Mouse (Mus musculus) inflammation-experienced regulatory T-cells, adult 6 months (primary cell): ENCODE results near the gene Brip1. TPM values are rescaled to one million over a fixed set of nuclear protein-coding genes. Genes with fewer than 3 reads are reported as not detected.
A peak's percentile ranks its signal among the peaks of the same experiment; 100 is the strongest.

Experiments
- ATAC-seq: one replicate; pipeline ENCODE4 v1.8.0; 2017
- polyA plus RNA-seq, 3 experiments: library from polyadenylated mRNA; unstranded; fragments of 100-300 nt; shearing (Covaris generic); gene quantifications; one replicate each; pipeline ENCODE4 v1.2.1; 2017

Gene Brip1
- polyA plus RNA-seq, 3 experiments from 2014 or later: 1.6 to 13.2 (median 2.2) TPM

- no peak for ATAC-seq
Observed at GRCm38 (mm10) chr11:86107276-86107675, 93.7 kb downstream of the Brip1 start.

DNA sequence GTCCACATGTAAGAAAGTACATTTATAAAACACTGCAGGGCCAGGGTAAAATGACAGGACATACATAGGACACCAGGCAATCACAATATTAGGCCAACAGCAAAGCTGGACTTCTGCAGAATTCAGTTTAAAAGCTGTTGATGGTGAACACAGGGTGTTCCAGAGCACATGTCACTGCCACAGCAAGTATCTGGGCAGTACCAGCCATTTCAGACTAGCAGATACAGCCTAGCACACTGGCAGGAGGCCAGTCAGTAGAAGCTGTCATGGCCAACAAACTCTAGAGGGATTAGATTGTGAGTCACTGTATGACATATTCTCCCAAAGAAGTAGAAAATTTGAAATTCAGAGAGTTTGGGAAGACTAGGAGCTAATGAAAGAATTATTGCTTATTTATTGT, 94.4 kb downstream of the Brip1 start:
- no peak for ATAC-seq

DNA sequence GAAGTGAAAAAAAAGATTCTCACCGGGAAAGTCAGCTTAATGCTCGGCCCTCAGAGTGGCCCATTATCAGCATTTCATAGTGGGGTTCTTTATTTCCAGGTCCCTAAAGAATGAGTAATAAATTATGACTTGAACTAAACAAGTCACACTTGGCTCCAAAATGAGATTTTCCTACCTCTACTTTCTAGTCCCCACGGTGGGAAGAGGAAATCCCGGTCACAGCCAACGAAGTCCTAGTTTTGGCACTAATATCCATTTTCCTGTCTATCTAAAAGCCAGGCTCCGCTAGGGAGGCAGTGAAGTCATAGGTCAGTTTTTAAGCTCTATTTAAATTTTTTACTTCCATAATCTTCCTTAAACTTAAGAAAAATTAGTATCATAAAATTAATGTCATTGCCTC, 99.8 kb downstream of the Brip1 start:
- ATAC-seq: no peak

DNA sequence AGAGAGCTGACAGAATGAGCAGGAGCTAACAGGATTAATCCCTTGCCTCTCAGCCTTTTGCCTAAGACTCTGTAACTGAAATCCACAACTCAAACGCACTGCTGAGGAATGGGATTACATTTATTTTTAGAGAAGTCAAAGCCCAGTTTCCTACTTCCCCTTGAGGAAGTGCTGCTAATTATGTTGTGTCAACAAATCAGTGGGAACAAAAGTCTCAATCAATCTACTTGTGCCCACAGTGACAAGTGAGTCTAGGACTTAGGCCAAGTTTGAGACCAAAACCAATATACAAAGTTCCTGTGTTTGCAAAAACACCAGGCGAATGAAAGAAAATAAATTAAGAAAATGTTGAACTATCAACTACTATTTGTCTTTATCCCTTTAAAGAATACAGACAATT, 101.7 kb downstream of the Brip1 start:
- ATAC-seq: no peak

DNA sequence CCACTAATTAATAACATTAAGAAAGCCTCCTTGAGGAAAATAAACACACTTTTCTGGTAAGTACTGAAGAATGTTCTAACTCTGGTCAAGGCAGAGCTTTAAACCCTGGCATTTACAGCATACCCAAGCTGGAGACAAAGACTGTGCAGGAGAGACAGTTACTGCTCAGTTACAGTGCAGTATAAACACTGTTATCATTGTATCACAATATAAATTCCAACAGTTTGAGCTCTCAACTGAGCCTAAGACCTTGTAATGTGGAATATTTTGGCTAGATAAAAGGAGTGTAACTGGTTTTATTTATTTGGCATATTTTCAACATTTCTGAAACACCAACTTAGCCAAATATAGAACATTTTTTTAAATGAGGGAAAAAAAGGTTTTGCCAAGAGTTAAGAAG, 112.2 kb downstream of the Brip1 start:
- ATAC-seq: no peak

GRCm38 (mm10) chr11:86084522-86084921, 116.5 kb downstream of the Brip1 start:
- no peak for ATAC-seq

GRCm38 (mm10) chr11:86078025-86078424, 123.0 kb downstream of the Brip1 start:
- ATAC-seq: peak; percentile 53

- no peak for ATAC-seq
Observed at GRCm38 (mm10) chr11:86076966-86077365, 124.0 kb downstream of the Brip1 start.

- ATAC-seq: peak; percentile 77
Observed at GRCm38 (mm10) chr11:86076403-86076802, 124.6 kb downstream of the Brip1 start.

DNA sequence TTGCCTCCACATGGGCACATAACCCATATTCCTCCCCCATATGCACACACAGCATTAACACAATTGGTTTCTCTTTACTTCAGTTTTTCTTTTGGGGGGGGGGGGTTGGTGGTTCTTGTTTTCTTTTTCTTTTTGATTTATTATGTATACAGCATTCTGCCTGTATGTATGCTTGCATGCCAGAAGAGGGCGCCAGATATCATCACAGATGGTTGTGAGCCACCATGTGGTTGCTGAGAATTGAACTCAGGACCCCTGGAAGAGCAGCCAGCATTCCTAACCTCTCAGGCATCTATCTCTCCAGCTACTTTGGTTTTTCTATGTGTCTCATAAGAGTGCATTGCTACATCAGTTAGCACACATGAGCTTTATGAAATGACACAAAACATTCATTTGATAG, 125.6 kb downstream of the Brip1 start:
- ATAC-seq: no peak

- ATAC-seq: no peak
Observed at GRCm38 (mm10) chr11:86068651-86069050, 132.3 kb downstream of the Brip1 start.

GRCm38 (mm10) chr11:86067154-86067553, 133.8 kb downstream of the Brip1 start:
- ATAC-seq: no peak

GRCm38 (mm10) chr11:86064881-86065280, 136.1 kb downstream of the Brip1 start:
- ATAC-seq: no peak

GRCm38 (mm10) chr11:86061243-86061642, 139.8 kb downstream of the Brip1 start:
- no peak for ATAC-seq

- ATAC-seq: no peak
Observed at GRCm38 (mm10) chr11:86059123-86059522, 141.9 kb downstream of the Brip1 start.

DNA sequence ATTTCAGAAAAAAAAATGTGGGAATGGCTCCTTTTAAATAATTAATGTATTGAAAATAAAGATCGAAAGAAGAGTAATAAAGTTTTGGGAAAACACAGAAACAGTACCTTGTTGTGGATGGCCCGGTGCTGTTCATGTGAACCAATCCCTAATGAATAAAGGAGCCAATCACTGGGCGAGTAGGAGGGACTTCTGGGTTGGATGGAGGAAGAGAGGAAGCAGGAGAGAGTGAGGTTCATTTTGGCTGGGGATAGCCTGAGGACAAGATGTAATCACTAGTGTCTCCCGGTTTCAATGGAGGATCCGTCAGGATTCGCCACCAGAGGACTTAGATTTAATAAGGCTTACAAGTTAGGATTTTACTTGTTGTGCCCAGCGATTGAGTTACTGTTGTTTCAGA, 145.2 kb downstream of the Brip1 start:
- no peak for ATAC-seq

DNA sequence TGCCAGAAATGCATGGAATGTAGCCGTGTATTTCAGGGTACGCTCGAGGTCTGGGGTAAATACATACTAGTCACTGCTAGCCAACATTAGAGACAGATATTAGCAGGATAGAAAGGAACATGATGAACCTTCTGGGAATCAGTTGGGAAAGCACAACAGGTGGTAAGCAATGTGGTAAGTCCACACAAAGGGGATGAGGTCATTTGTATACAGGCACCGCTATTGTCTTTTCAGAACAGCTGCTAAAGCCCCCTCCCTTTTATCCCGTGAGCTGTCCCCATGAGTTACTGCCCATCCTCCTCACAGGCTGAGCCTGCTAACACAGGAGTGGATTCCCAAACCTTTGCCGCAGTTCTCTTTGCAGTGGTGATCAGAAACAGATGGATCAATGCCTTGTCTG, 149.6 kb downstream of the Brip1 start:
- ATAC-seq: no peak

DNA sequence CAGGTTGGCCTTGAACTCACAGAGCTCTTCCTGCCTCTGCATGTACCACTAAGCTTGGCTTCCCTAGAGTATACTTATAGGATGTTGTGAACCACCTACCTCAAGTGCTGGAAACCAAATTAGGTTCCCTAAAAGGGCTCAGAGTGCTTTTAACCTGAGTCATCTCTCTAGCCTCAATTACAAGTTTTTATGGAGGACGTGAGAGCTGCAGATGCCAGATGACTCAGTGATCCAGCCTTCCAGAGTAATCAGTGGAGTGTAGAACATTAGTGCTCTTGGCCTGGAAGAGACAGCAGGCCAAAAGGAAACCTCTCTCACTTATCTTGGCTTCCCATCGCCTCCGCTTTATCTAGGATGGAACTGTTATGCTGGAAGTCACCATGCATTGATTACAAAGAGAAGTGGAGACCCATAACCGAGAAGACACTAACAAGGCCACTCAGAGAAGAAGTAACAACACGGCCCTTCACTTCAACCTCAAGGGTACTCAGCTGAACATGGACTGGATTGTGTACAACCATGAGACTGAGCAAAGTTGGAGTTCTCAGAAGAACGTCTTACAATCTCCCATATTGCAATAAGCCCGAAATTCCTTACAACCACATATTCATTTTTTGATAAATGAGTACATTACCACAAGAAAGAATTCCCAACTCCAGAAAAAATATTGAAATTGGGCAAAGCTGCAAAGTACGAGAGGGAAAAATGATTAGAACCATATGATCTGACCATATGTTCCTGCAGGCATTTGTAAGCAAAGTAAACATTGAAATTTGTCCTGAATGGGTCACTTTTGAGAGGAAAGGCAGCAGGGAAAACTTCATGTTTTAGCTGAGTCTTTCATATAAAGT, 150.3 kb downstream of the Brip1 start:
- no peak for ATAC-seq

DNA sequence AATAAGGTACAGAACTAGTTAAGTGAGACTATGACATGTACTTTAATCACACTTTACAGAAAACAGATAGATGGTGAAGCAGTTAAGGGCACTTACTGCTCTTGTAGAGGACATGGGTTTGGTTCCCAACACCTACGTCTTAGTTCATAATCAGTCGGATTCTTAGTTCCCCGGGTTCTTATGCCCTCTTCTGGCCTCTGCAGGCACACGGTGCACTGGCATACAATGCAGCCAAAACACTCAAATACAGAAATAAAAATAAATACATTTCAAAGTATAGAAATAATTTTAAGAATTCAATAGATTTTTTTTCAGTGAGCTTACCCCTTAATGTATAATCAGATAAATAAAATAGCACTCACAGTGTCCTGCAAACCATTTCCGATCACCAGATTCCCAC, 161.0 kb downstream of the Brip1 start:
- ATAC-seq: no peak

DNA sequence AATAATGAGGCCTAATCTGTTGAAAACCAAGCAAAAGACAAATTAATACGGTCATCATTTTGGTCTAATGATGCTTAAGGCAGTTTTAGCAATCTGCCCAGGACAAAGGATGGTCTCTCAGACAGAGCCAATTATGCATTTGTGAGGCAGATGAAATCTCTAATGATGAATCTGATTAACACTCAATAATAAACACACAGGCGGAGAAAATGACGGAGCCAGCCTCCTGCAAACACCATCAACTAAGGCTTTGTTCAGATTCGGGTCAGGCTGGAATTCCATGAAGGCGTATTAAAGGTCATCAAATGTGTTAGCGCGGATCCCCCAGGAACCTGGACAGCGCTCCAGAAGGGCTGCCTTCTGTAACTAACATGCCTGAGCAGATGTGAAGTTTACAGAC, 161.6 kb downstream of the Brip1 start:
- ATAC-seq: no peak

GRCm38 (mm10) chr11:86038701-86039100, 162.3 kb downstream of the Brip1 start:
- no peak for ATAC-seq

DNA sequence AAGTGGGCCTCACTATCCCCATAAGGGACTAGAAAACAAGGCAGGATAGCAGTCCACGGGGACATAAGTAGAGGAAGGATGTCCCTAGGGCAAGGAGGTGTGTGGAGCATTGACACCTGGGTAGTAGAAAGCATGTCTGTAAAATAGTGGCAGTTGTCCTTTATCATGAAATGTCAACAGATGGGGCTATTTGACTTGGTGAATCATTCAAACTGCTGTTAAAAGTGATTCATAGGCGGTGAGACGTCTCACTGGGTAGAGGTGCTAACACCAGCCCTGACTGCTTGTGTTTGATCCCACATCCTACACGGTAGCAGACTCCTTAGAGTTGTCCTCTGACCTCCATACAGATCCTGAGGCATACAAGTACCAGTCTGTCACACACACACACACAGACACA, 168.1 kb downstream of the Brip1 start:
- ATAC-seq: no peak

DNA sequence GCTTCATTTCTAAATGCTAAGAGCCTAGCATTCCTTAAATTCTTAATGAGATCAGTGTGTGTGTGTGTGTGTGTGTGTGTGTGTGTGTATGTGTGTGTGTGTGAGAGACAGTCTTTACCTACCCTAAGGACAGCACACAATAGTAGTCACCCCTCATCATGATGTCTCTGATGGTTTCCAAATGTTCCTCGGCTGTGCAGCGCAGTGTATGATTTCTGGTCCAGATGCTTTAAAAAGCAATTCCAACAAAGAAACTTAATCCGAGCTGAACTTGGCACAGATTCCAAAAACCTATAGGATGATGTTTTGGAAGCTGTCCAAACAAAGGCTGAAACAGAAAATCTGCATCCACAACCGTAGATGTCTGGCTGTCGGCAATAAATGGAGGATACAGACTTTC, 173.0 kb downstream of the Brip1 start:
- no peak for ATAC-seq

GRCm38 (mm10) chr11:86026556-86027194, 174.3 kb downstream of the Brip1 start:
- ATAC-seq: no peak
